Mouse (Mus musculus): Measurements from ENCODE around the gene Pcbd2. TPM values are rescaled to one million over a fixed set of nuclear protein-coding genes. Genes with fewer than 3 reads are reported as not detected.

The Pcbd2 gene
- polyA plus RNA-seq, 1 experiment: 40.0 TPM

- H3K27me3 ChIP-seq (ENCODE audit: control insufficient read depth, insufficient read depth, low read length): peaks cover 5% of the 10 kb centered on the region; the same call in 1 of the 2 replicates
These were observed 95.3 kb downstream of the Pcbd2 start for GRCm38 (mm10) chr13:55822499-55822898.

GRCm38 (mm10) chr13:55824151-55824945 is 97.2 kb downstream of the Pcbd2 start:
- Histone ChIP-seq H3K27me3 (ENCODE audit: control insufficient read depth, insufficient read depth, low read length) (peaks cover 11% of the 10 kb centered on the region; the same call in 1 of the 2 replicates), H3K27ac (ENCODE audit: insufficient read depth, low read length) (no peak overlapping the region), H3K4me1 (ENCODE audit: control insufficient read depth, insufficient read depth, low read length) (no peaks in the 10 kb centered on the region), H3K4me3 (replicated peaks; ENCODE audit: insufficient read depth, low read depth, low read length) (no peak overlapping the region)
- 20% methylated on average over 10 of the region's 10 CpGs for WGBS
- TF ChIP-seq CTCF (IDR thresholded peaks at IDR 0.05; ENCODE audit: borderline replicate concordance, insufficient read depth, low read depth, low read length): no peak
- no peak for TF ChIP-seq POLR2A (IDR thresholded peaks at IDR 0.05; ENCODE audit: borderline replicate concordance, insufficient read depth, low read length)
- DNase-seq: no peak

More at GRCm38 (mm10) chr13:55822499-55822898, 95.3 kb downstream of the Pcbd2 start:
- H3K4me1 ChIP-seq (ENCODE audit: control insufficient read depth, insufficient read depth, low read length): no peaks in the 10 kb centered on the region
- H3K27ac ChIP-seq (ENCODE audit: insufficient read depth, low read length): no peak overlapping the region
- TF ChIP-seq CTCF (IDR thresholded peaks at IDR 0.05; ENCODE audit: borderline replicate concordance, insufficient read depth, low read depth, low read length) (no peak), POLR2A (IDR thresholded peaks at IDR 0.05; ENCODE audit: borderline replicate concordance, insufficient read depth, low read length) (no peak)
- DNase-seq: no peak
- WGBS: 63% methylated on average over 5 of the region's 5 CpGs
- H3K4me3 ChIP-seq (replicated peaks; ENCODE audit: insufficient read depth, low read depth, low read length): no peak overlapping the region

- Histone ChIP-seq H3K4me1 (ENCODE audit: control insufficient read depth, insufficient read depth, low read length) (no peaks in the 10 kb centered on the region), H3K27me3 (ENCODE audit: control insufficient read depth, insufficient read depth, low read length) (peaks cover 12% of the 10 kb centered on the region; the same call in 1 of the 2 replicates), H3K4me3 (replicated peaks; ENCODE audit: insufficient read depth, low read depth, low read length) (no peak overlapping the region), H3K27ac (ENCODE audit: insufficient read depth, low read length) (no peak overlapping the region)
- TF ChIP-seq POLR2A (IDR thresholded peaks at IDR 0.05; ENCODE audit: borderline replicate concordance, insufficient read depth, low read length) (no peak), CTCF (IDR thresholded peaks at IDR 0.05; ENCODE audit: borderline replicate concordance, insufficient read depth, low read depth, low read length) (no peak)
- WGBS: 2% methylated on average over 32 of the region's 32 CpGs
- DNase-seq: peak in 1 of 2 experiments; percentile 26
These were observed 98.1 kb downstream of the Pcbd2 start for GRCm38 (mm10) chr13:55825245-55825681.

GRCm38 (mm10) chr13:55826008-55826671 is 99.0 kb downstream of the Pcbd2 start:
- TF ChIP-seq CTCF (IDR thresholded peaks at IDR 0.05; ENCODE audit: borderline replicate concordance, insufficient read depth, low read depth, low read length): no peak
- no peak for TF ChIP-seq POLR2A (IDR thresholded peaks at IDR 0.05; ENCODE audit: borderline replicate concordance, insufficient read depth, low read length)
- DNase-seq: peak in 1 of 2 experiments; percentile 31
- H3K4me3 ChIP-seq (replicated peaks; ENCODE audit: insufficient read depth, low read depth, low read length): no peak overlapping the region
- no peaks in the 10 kb centered on the region for H3K4me1 ChIP-seq (ENCODE audit: control insufficient read depth, insufficient read depth, low read length)
- peaks cover 19% of the 10 kb centered on the region for H3K27me3 ChIP-seq (ENCODE audit: control insufficient read depth, insufficient read depth, low read length)
- no peak overlapping the region for H3K27ac ChIP-seq (ENCODE audit: insufficient read depth, low read length)
- WGBS: 2% methylated on average over 56 of the region's 56 CpGs

Other genes with a start within 250 kb of the Pcbd2 start
- gene Dbn1, start 239.3 kb upstream of the Pcbd2 start, polyA plus RNA-seq (2012; rRNA removed): 97.4 and 108 TPM in 2 replicates
- gene Pdlim7, start 213.7 kb upstream of the Pcbd2 start, polyA plus RNA-seq (2012; rRNA removed): 66.8 and 67.2 TPM in 2 replicates
- gene Dok3, start 198.1 kb upstream of the Pcbd2 start, polyA plus RNA-seq (2012; rRNA removed): 9.3 and 9.8 TPM in 2 replicates
- gene Ddx41, start 190.7 kb upstream of the Pcbd2 start, polyA plus RNA-seq (2012; rRNA removed): 66.3 and 70.3 TPM in 2 replicates
- gene Fam193b, start 156.2 kb upstream of the Pcbd2 start, polyA plus RNA-seq (2012; rRNA removed): 127 and 128 TPM in 2 replicates
- 107 and 113 TPM in 2 replicates for gene Tmed9, start 153.6 kb upstream of the Pcbd2 start, polyA plus RNA-seq (2012; rRNA removed)
- gene B4galt7, start 127.5 kb upstream of the Pcbd2 start, polyA plus RNA-seq (2012; rRNA removed): 27.9 and 32.0 TPM in 2 replicates
- gene Caml, start 104.4 kb upstream of the Pcbd2 start, polyA plus RNA-seq (2012; rRNA removed): 63.9 and 64.3 TPM in 2 replicates
- gene Ddx46, start 92.3 kb upstream of the Pcbd2 start, polyA plus RNA-seq (2012; rRNA removed): 55.3 and 58.6 TPM in 2 replicates
- gene B230219D22Rik, start 34.2 kb upstream of the Pcbd2 start, polyA plus RNA-seq (2012; rRNA removed): 63.4 and 72.9 TPM in 2 replicates
- gene Txndc15, start 12.7 kb upstream of the Pcbd2 start, polyA plus RNA-seq (2012; rRNA removed): 74.3 and 74.9 TPM in 2 replicates
- 0.51 and 0.65 TPM in 2 replicates for gene Catsper3, start 57.2 kb downstream of the Pcbd2 start, polyA plus RNA-seq (2012; rRNA removed)
- 0.03 and 0.05 TPM in 2 replicates for gene Pitx1, start 108.8 kb downstream of the Pcbd2 start, polyA plus RNA-seq (2012; rRNA removed)